In genomic region chr5:129730344-129730743, GRCm38 (mm10) we compare ENCODE assay signal across 8 mouse cellular contexts. TPM values are rescaled to one million over a fixed set of nuclear protein-coding genes. Genes with fewer than 3 reads are reported as not detected.
DNase-seq lines count a peak whose midpoint lies in the region; ATAC-seq and TF ChIP-seq lines count a peak whose summit lies in the region.

No protein-coding gene starts in this region.

- DNase-seq in lung, embryonic 14.5 days = peak; percentile 23
- no peak for DNase-seq in lung, postnatal 4 days
- peak; percentile 25 to 31 for DNase-seq in cerebellum, postnatal 10 days
- peak; percentile 88 for DNase-seq in heart, embryonic 10.5 days (ENCODE audit: low spot score)
- peak; percentile 56 for DNase-seq in kidney, postnatal 14 days
- no peak for DNase-seq in embryo, embryonic 10 days (ENCODE audit: low spot score)

- H3K4me1 ChIP-seq in lung, embryonic 14.5 days (ENCODE audit: insufficient read depth) = peaks cover 16% of the 10 kb centered on the region
- H3K4me1 ChIP-seq in heart, embryonic 10.5 days = peaks cover 59% of the 10 kb centered on the region
- peaks cover 38% of the 10 kb centered on the region for H3K4me1 ChIP-seq in stomach, embryonic 16.5 days (ENCODE audit: control insufficient read depth, insufficient read depth, low read length)
- H3K4me1 ChIP-seq in midbrain, embryonic 13.5 days (replicated peaks) = peaks cover 35% of the 10 kb centered on the region

- 0 out of 2 replicates have a peak overlapping the region, but pooled peaks have one; percentile 1 for H3K4me2 ChIP-seq in lung, embryonic 14.5 days
- no peak overlapping the region for H3K4me2 ChIP-seq in stomach, embryonic 16.5 days (ENCODE audit: low read depth, low read length)
- no peak overlapping the region for H3K4me2 ChIP-seq in midbrain, embryonic 13.5 days (replicated peaks)

- no peak for TF ChIP-seq CTCF in lung, embryonic 14.5 days (IDR thresholded peaks at IDR 0.05; ENCODE audit: low read depth)

- no peak for ATAC-seq in lung, embryonic 14.5 days (ENCODE audit: insufficient read depth)
- peak; percentile 82 for ATAC-seq in stomach, embryonic 16.5 days (ENCODE audit: insufficient read depth, low FRiP score)
- no peak for ATAC-seq in midbrain, embryonic 13.5 days

- H3K9me3 ChIP-seq in lung, embryonic 14.5 days (ENCODE audit: low read depth, low read length) = no peaks in the 10 kb centered on the region
- H3K9me3 ChIP-seq in heart, embryonic 10.5 days = no peaks in the 10 kb centered on the region
- no peaks in the 10 kb centered on the region for H3K9me3 ChIP-seq in stomach, embryonic 16.5 days (replicated peaks; ENCODE audit: control insufficient read depth, low read length)
- no peaks in the 10 kb centered on the region for H3K9me3 ChIP-seq in midbrain, embryonic 13.5 days

- 49% methylated on average over 11 of the region's 11 CpGs for WGBS in lung, embryonic 14.5 days
- WGBS in heart, embryonic 10.5 days = 35% methylated on average over 11 of the region's 11 CpGs
- WGBS in stomach, embryonic 16.5 days = 54% methylated on average over 11 of the region's 11 CpGs
- WGBS in midbrain, embryonic 13.5 days = 90% methylated on average over 11 of the region's 11 CpGs

- H3K27me3 ChIP-seq in lung, embryonic 14.5 days (ENCODE audit: insufficient read depth, low read length) = no peaks in the 10 kb centered on the region
- no peaks in the 10 kb centered on the region for H3K27me3 ChIP-seq in heart, embryonic 10.5 days (ENCODE audit: insufficient read depth, poor library complexity, severe bottlenecking)
- H3K27me3 ChIP-seq in stomach, embryonic 16.5 days (ENCODE audit: control insufficient read depth, insufficient read depth, low read length) = no peaks in the 10 kb centered on the region
- no peaks in the 10 kb centered on the region for H3K27me3 ChIP-seq in midbrain, embryonic 13.5 days

- H3K27ac ChIP-seq in lung, embryonic 14.5 days (ENCODE audit: low read depth) = peak overlapping the region; percentile 48; the same call in 1 of the 2 replicates
- peak overlapping the region; percentile 84 for H3K27ac ChIP-seq in heart, embryonic 10.5 days
- H3K27ac ChIP-seq in stomach, embryonic 16.5 days (ENCODE audit: low read length) = peak overlapping the region; percentile 56
- no peak overlapping the region for H3K27ac ChIP-seq in midbrain, embryonic 13.5 days

- H3K36me3 ChIP-seq in lung, embryonic 14.5 days (ENCODE audit: insufficient read depth) = peaks cover 2% of the 10 kb centered on the region; the same call in 1 of the 2 replicates
- H3K36me3 ChIP-seq in heart, embryonic 10.5 days = peaks cover 11% of the 10 kb centered on the region; the same call in 1 of the 2 replicates
- no peaks in the 10 kb centered on the region for H3K36me3 ChIP-seq in stomach, embryonic 16.5 days (ENCODE audit: control insufficient read depth, insufficient read depth, low read length)
- H3K36me3 ChIP-seq in midbrain, embryonic 13.5 days = no peaks in the 10 kb centered on the region

- H3K9ac ChIP-seq in lung, embryonic 14.5 days = no peak overlapping the region
- H3K9ac ChIP-seq in stomach, embryonic 16.5 days (ENCODE audit: low read length) = no peak overlapping the region
- no peak overlapping the region for H3K9ac ChIP-seq in midbrain, embryonic 13.5 days (replicated peaks)

- H3K4me3 ChIP-seq in lung, embryonic 14.5 days (ENCODE audit: low read depth, low read length) = no peak overlapping the region
- H3K4me3 ChIP-seq in heart, embryonic 10.5 days = peak overlapping the region; percentile 13
- H3K4me3 ChIP-seq in stomach, embryonic 16.5 days (replicated peaks; ENCODE audit: low read length) = no peak overlapping the region
- H3K4me3 ChIP-seq in midbrain, embryonic 13.5 days (replicated peaks) = no peak overlapping the region

RNA-seq across cellular contexts. Expression of gene Nipsnap2, which starts 5.5 kb away (rescaled TPM):
- 82.2 and 86.2 TPM in 2 replicates for polyA plus RNA-seq in lung, embryonic 14.5 days (2014; fragmentation: Nextera tagmentation; extraction: Ambion mirVana)
- 140 and 220 TPM in 2 replicates for polyA plus RNA-seq in heart, embryonic 10.5 days (2016; fragmentation: Nextera tagmentation; extraction: Ambion mirVana)
- 86.3 and 103 TPM in 2 replicates for polyA plus RNA-seq in stomach, embryonic 16.5 days (2015; fragmentation: Nextera tagmentation; extraction: Ambion mirVana)
- 84.1 and 94.5 TPM in 2 replicates for polyA plus RNA-seq in midbrain, embryonic 13.5 days (2015; fragmentation: Nextera tagmentation; extraction: Ambion mirVana)

RNA-seq across cellular contexts. Expression of gene Mrps17, which starts 15.0 kb away (rescaled TPM):
- 187 and 196 TPM in 2 replicates for polyA plus RNA-seq in lung, embryonic 14.5 days (2014; fragmentation: Nextera tagmentation; extraction: Ambion mirVana)
- polyA plus RNA-seq in heart, embryonic 10.5 days (2016; fragmentation: Nextera tagmentation; extraction: Ambion mirVana) = 162 and 176 TPM in 2 replicates
- polyA plus RNA-seq in stomach, embryonic 16.5 days (2015; fragmentation: Nextera tagmentation; extraction: Ambion mirVana) = 160 and 174 TPM in 2 replicates
- 189 TPM in 2 replicates for polyA plus RNA-seq in midbrain, embryonic 13.5 days (2015; fragmentation: Nextera tagmentation; extraction: Ambion mirVana)

RNA-seq across cellular contexts. Expression of gene Sept14, which starts 22.0 kb away (rescaled TPM):
- polyA plus RNA-seq in lung, embryonic 14.5 days (2014; fragmentation: Nextera tagmentation; extraction: Ambion mirVana) = not detected in 2 replicates
- polyA plus RNA-seq in heart, embryonic 10.5 days (2016; fragmentation: Nextera tagmentation; extraction: Ambion mirVana) = not detected in 2 replicates
- polyA plus RNA-seq in stomach, embryonic 16.5 days (2015; fragmentation: Nextera tagmentation; extraction: Ambion mirVana) = not detected in 2 replicates
- polyA plus RNA-seq in midbrain, embryonic 13.5 days (2015; fragmentation: Nextera tagmentation; extraction: Ambion mirVana) = not detected in 2 replicates

RNA-seq across cellular contexts. Expression of gene Psph, which starts 56.9 kb away (rescaled TPM):
- 31.4 and 33.6 TPM in 2 replicates for polyA plus RNA-seq in lung, embryonic 14.5 days (2014; fragmentation: Nextera tagmentation; extraction: Ambion mirVana)
- 36.3 and 55.4 TPM in 2 replicates for polyA plus RNA-seq in heart, embryonic 10.5 days (2016; fragmentation: Nextera tagmentation; extraction: Ambion mirVana)
- polyA plus RNA-seq in stomach, embryonic 16.5 days (2015; fragmentation: Nextera tagmentation; extraction: Ambion mirVana) = 43.4 and 46.6 TPM in 2 replicates
- 35.7 and 37.4 TPM in 2 replicates for polyA plus RNA-seq in midbrain, embryonic 13.5 days (2015; fragmentation: Nextera tagmentation; extraction: Ambion mirVana)

Comparison
In these comparisons a context has a peak if more than half of its experiments do, and no peak if none do; other contexts are left out.
1. DNase-seq: peak in lung, embryonic 14.5 days (single experiment), cerebellum, postnatal 10 days (2 of 2), heart, embryonic 10.5 days (single experiment) and kidney, postnatal 14 days (single experiment); none in lung, postnatal 4 days (0 of 2) and embryo, embryonic 10 days (single experiment).